Mouse (Mus musculus) liver, postnatal 0 days (tissue): Measurements from ENCODE around the gene Cbfa2t3. TPM values are rescaled to one million over a fixed set of nuclear protein-coding genes. Genes with fewer than 3 reads are reported as not detected.

Source experiments
- ATAC-seq: fragments of 200-750 bp; cut with Nextera tagmentation; 2 replicates; pipeline ENCODE4 v1.8.0; 2017; ENCODE audit warnings: mild to moderate bottlenecking, moderate library complexity
- DNase-seq: peaks from one replicate; pipeline ENCODE4 v3.0.0-alpha.2; 2016
- H3K27ac ChIP-seq: fragments of 300-500 bp; sonication (generic); 2 replicates; pipeline ENCODE4 v1.5.1; 2014; ENCODE audit warnings: antibody characterized with exemption, moderate library complexity, mild to moderate bottlenecking, low read depth
- H3K27me3 ChIP-seq: fragments of 300-500 bp; sonication (generic); 2 replicates; pipeline ENCODE4 v1.6.1; 2014; ENCODE audit warnings: low read length, control low read depth, mixed read lengths; ENCODE audit not compliant: insufficient read depth
- H3K36me3 ChIP-seq: fragments of 300-500 bp; sonication (generic); replicated peaks from 2 replicates; pipeline ENCODE4 v1.6.1; 2014; ENCODE audit warnings: mild to moderate bottlenecking, control low read depth, low read length, moderate library complexity, mixed read lengths; ENCODE audit not compliant: insufficient read depth
- H3K4me1 ChIP-seq: fragments of 300-500 bp; sonication (generic); 2 replicates; pipeline ENCODE4 v1.6.1; 2014; ENCODE audit warnings: antibody characterized with exemption, mild to moderate bottlenecking, control low read depth; ENCODE audit not compliant: insufficient read depth
- H3K4me2 ChIP-seq: fragments of 300-500 bp; sonication (generic); 2 replicates; pipeline ENCODE4 v1.6.1; 2014; ENCODE audit warnings: low read depth, mild to moderate bottlenecking, low read length, moderate library complexity, mixed read lengths
- H3K4me3 ChIP-seq: fragments of 300-500 bp; sonication (generic); 2 replicates; pipeline ENCODE4 v1.5.1; 2014; ENCODE audit warnings: low read depth, low read length
- H3K9ac ChIP-seq: fragments of 300-500 bp; sonication (generic); replicated peaks from 2 replicates; pipeline ENCODE4 v1.6.1; 2014; ENCODE audit warnings: mild to moderate bottlenecking, moderate library complexity
- H3K9me3 ChIP-seq: fragments of 300-500 bp; sonication (generic); 2 replicates; pipeline ENCODE4 v1.6.1; 2016; ENCODE audit warnings: mild to moderate bottlenecking, control low read depth, low read length, mixed read lengths
- CTCF ChIP-seq: sonication (generic); IDR thresholded peaks from 2 replicates; pipeline ENCODE4 v1.5.1; 2016; ENCODE audit warnings: antibody characterized with exemption, low read depth
- EP300 ChIP-seq: IDR thresholded peaks from 2 replicates; pipeline ENCODE4 v1.6.1; 2016; ENCODE audit warnings: antibody characterized with exemption, low read depth, mild to moderate bottlenecking
- WGBS: fragments of 180-500 bp; shearing (Covaris S2); extraction: QIAGEN DNeasy Blood & Tissue Kit; methylation state at CpG from one replicate; pipeline ENCODE4 v1.1.7; 2014; ENCODE audit not compliant: insufficient replicate concordance; 5-methylcytosine and 5-hydroxymethylcytosine counted together
- polyA plus RNA-seq: library from polyadenylated mRNA; unstranded; fragments of >200 nt; fragmentation: Nextera tagmentation; extraction: Ambion mirVana; gene quantifications from 2 replicates; pipeline ENCODE4 v1.2.1, GENCODE M21; 2015

The Cbfa2t3 gene
- polyA plus RNA-seq, 1 experiment from 2014 or later = 2.4 TPM

DNA sequence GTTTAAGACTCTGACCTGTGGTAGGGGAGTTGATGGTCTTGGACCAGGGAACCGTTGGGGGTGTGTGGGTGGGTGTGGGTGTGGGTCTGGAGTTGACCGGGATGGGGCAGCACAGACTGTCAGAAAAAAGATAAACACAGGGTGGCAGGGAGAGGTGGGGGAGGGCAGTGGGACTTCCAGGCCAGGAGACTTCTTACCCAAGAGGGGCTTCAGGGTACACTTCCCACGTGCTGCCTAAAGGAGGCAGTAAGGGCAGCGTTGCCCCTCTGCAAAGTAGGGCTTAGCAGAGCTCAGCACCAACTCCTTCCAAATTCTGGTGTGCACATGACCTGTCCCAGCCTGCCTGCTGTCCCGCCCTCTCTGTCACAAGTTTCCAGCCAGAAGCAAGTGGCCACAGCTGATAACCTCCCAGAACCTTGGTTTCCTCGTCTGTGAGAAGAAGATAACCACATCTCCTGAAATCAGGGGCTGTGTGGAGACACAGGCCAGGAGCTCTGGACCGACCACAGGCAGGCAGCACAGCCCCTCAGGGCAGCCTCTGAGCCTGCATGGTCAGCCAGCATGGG is 20.7 kb upstream of the Cbfa2t3 start:
- Histone ChIP-seq H3K4me3 (peak overlapping the region; percentile 33), H3K9ac (peak overlapping the region; percentile 57), H3K4me1 (peaks cover 46% of the 10 kb centered on the region), H3K4me2 (peak overlapping the region; percentile 76), H3K27me3 (peaks cover 35% of the 10 kb centered on the region), H3K27ac (peak overlapping the region; percentile 89), H3K36me3 (no peaks in the 10 kb centered on the region), H3K9me3 (no peaks in the 10 kb centered on the region)
- DNase-seq (peak; percentile 81), ATAC-seq (peak; percentile 86)
- 7% methylated on average over 7 of the region's 7 CpGs for WGBS
- TF ChIP-seq EP300 (peak; percentile 99), CTCF (peak; percentile 49)

GRCm38 (mm10) chr8:122718711-122719499 is 20.0 kb upstream of the Cbfa2t3 start:
- peak; percentile 16; the same call in 1 of the 2 replicates for ATAC-seq
- H3K4me1 ChIP-seq = peaks cover 46% of the 10 kb centered on the region
- peak overlapping the region; percentile 33; the same call in 1 of the 2 replicates for H3K4me3 ChIP-seq

DNA sequence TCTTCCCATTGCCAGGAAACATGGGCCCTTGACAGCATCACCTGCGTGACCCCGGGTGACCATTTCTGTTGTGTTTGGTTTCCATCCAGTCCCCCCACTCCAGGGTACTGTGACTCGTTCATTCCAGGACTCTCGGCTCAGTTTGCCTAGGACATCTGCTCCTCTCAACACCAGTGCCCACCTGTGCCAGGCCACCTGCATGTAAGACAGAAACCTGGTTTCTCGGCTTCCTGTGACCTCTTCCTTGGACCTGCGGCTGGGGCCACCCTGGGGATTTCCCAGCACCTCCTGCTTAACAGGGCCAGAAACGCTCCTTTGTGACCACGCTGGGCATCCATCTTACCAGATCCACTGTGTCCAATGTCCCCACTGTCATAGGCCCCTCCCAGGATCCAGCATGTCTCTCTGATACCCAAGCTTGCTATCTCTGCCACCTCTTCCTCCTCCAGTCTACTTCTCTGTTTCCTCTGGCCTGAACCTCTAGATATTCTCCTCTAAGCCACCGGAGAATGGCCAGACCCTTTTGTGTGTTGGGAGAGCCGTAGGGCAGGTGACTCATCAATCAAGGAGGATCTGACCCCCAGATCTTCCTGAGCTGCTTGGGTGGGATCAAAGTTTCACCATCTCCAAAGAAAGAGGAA is 19.1 kb upstream of the Cbfa2t3 start:
- Histone ChIP-seq H3K4me1 (peaks cover 48% of the 10 kb centered on the region), H3K9ac (no peak overlapping the region), H3K9me3 (no peaks in the 10 kb centered on the region), H3K4me3 (no peak overlapping the region), H3K4me2 (no peak overlapping the region), H3K27me3 (peaks cover 31% of the 10 kb centered on the region), H3K27ac (no peak overlapping the region), H3K36me3 (no peaks in the 10 kb centered on the region)
- TF ChIP-seq CTCF (no peak), EP300 (no peak)
- no peak for ATAC-seq
- DNase-seq = no peak
- WGBS = 72% methylated on average over 10 of the region's 10 CpGs

More at GRCm38 (mm10) chr8:122718711-122719499, 20.0 kb upstream of the Cbfa2t3 start:
- Histone ChIP-seq H3K27me3 (peaks cover 35% of the 10 kb centered on the region), H3K36me3 (no peaks in the 10 kb centered on the region), H3K9ac (no peak overlapping the region; the same call in 1 of the 2 replicates), H3K4me2 (peak overlapping the region; percentile 76), H3K9me3 (no peaks in the 10 kb centered on the region), H3K27ac (peak overlapping the region; percentile 89)
- 63% methylated on average over 14 of the region's 14 CpGs for WGBS
- DNase-seq = peak; percentile 52
- no peak for TF ChIP-seq CTCF
- TF ChIP-seq EP300 = no peak

DNA sequence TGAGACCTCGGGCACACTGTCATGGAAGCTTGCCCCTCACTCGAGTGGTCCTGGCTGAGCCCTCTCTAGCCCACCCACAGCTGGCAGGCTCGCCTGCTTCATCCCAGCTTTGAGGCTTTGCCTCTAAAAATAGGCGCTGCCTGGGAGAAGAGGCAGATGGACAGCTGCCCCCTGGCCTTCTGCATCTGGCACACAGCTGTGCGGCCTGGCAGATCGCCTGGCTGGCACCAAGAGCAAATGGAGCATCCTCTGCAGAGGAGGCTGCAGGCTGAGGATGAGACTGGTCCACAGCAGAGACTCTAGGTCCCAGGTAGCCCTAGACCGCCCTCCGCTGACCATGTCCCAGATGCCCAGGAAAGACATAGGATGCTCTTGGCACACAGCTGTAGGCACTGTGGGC is 17.7 kb upstream of the Cbfa2t3 start:
- ATAC-seq = no peak
- peaks cover 55% of the 10 kb centered on the region for H3K4me1 ChIP-seq

GRCm38 (mm10) chr8:122713157-122713518 is 14.2 kb upstream of the Cbfa2t3 start:
- Histone ChIP-seq H3K9ac (no peak overlapping the region), H3K9me3 (no peaks in the 10 kb centered on the region), H3K27ac (no peak overlapping the region), H3K36me3 (no peaks in the 10 kb centered on the region), H3K4me3 (no peak overlapping the region), H3K4me1 (peaks cover 33% of the 10 kb centered on the region), H3K4me2 (no peak overlapping the region), H3K27me3 (peaks cover 14% of the 10 kb centered on the region)
- ATAC-seq (no peak), DNase-seq (no peak)
- no peak for TF ChIP-seq EP300
- TF ChIP-seq CTCF = no peak
- WGBS = 70% methylated on average over 5 of the region's 5 CpGs

More for the DNA sequence above, 17.7 kb upstream of the Cbfa2t3 start:
- Histone ChIP-seq H3K27me3 (peaks cover 22% of the 10 kb centered on the region), H3K36me3 (no peaks in the 10 kb centered on the region), H3K27ac (no peak overlapping the region), H3K4me2 (no peak overlapping the region), H3K4me3 (no peak overlapping the region), H3K9ac (no peak overlapping the region), H3K9me3 (no peaks in the 10 kb centered on the region)
- no peak for DNase-seq
- TF ChIP-seq EP300 = no peak
- no peak for TF ChIP-seq CTCF
- WGBS = 84% methylated on average over 8 of the region's 8 CpGs
